Mouse (Mus musculus) intestine, embryonic 14.5 days (tissue): ENCODE measurements around the gene Paxx. TPM values are rescaled to one million over a fixed set of nuclear protein-coding genes. Genes with fewer than 3 reads are reported as not detected.

Experiments
- ATAC-seq: fragments of 200-750 bp; cut with Nextera tagmentation; replicated peaks from 2 replicates; pipeline ENCODE4 v1.8.0; 2017; ENCODE audit warnings: low read depth, moderate number of reproducible peaks, moderate TSS enrichment, moderate library complexity; ENCODE audit not compliant: low FRiP score, low TSS enrichment
- DNase-seq: peaks from one replicate; pipeline ENCODE4 v3.0.0-alpha.2; 2018; ENCODE audit warnings: low spot score
- H3K27ac ChIP-seq: fragments of 300-500 bp; sonication (generic); 2 replicates; pipeline ENCODE4 v1.5.1; 2014; ENCODE audit warnings: low read depth, mild to moderate bottlenecking, control low read depth
- H3K27me3 ChIP-seq: fragments of 300-500 bp; sonication (generic); replicated peaks from 2 replicates; pipeline ENCODE4 v1.6.1; 2014; ENCODE audit warnings: low read length, control low read depth; ENCODE audit not compliant: control insufficient read depth, insufficient read depth
- H3K36me3 ChIP-seq: fragments of 300-500 bp; sonication (generic); 2 replicates; pipeline ENCODE4 v1.6.1; 2014; ENCODE audit warnings: low read length, control low read depth; ENCODE audit not compliant: control insufficient read depth, insufficient read depth
- H3K4me1 ChIP-seq: fragments of 300-500 bp; sonication (generic); replicated peaks from 2 replicates; pipeline ENCODE4 v1.6.1; 2014; ENCODE audit warnings: low read length, control low read depth, mixed read lengths; ENCODE audit not compliant: control insufficient read depth, insufficient read depth
- H3K4me2 ChIP-seq: fragments of 300-500 bp; sonication (generic); 2 replicates; pipeline ENCODE4 v1.6.1; 2014; ENCODE audit warnings: low read length
- H3K4me3 ChIP-seq: fragments of 300-500 bp; sonication (generic); 2 replicates; pipeline ENCODE4 v1.5.1; 2014; ENCODE audit warnings: low read depth, low read length, control low read depth, mixed read lengths
- H3K9ac ChIP-seq: fragments of 300-500 bp; sonication (generic); 2 replicates; pipeline ENCODE4 v1.6.1; 2014; ENCODE audit warnings: mild to moderate bottlenecking, low read length
- H3K9me3 ChIP-seq: fragments of 300-500 bp; sonication (generic); 2 replicates; pipeline ENCODE4 v1.6.1; 2016; ENCODE audit warnings: low read length, control low read depth; ENCODE audit not compliant: control insufficient read depth
- WGBS: fragments of 180-500 bp; shearing (Covaris S2); extraction: QIAGEN DNeasy Blood & Tissue Kit; methylation state at CpG from one replicate; pipeline ENCODE4 v1.1.7; 2014; 5-methylcytosine and 5-hydroxymethylcytosine counted together
- polyA plus RNA-seq: library from polyadenylated mRNA; unstranded; fragments of >200 nt; fragmentation: Nextera tagmentation; extraction: Ambion mirVana; gene quantifications from 2 replicates; pipeline ENCODE4 v1.2.1, GENCODE M21; 2014

Paxx gene
- 25.0 and 27.4 TPM in 2 replicates for polyA plus RNA-seq

- ATAC-seq (peak; percentile 89), DNase-seq (peak; percentile 90)
- Histone ChIP-seq H3K27ac (peak within 1 kb of the TSS; percentile 77), H3K9me3 (no peaks in the 10 kb centered on the region), H3K9ac (peak within 1 kb of the TSS; percentile 54), H3K4me2 (peak within 1 kb of the TSS; percentile 83), H3K27me3 (no peaks in the 10 kb centered on the region), H3K36me3 (0 out of 2 replicates have a peak, but pooled peaks cover 5% of the 10 kb centered on the region), H3K4me3 (peak within 1 kb of the TSS; percentile 76), H3K4me1 (peaks cover 16% of the 10 kb centered on the region; the same call in 1 of the 2 replicates)
- WGBS = 1% methylated on average over 48 of the region's 48 CpGs
These were observed at the start of gene Paxx for GRCm38 (mm10) chr2:25460551-25461309. Gene Paxx (minus strand): TSS chr2:25461094.

DNA sequence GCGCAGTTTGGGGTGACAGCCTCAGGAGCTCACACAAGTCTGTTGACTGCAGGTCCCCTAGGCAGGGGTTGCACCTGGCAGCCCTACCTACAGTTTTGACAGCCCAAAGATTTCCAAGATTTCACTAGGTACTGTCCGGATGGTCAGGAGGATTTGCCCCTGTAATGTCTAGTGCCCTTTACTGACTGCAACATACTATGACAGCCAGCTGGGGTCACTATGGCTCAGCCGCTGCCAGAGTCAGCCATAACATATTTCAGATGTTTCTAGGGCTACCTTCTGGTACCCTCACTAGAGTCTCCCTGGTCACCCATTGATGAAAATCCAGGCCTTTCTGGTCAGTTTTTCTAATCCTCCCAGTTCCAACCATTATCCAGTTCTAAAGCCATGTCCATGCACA is 49.0 kb upstream of the Paxx start:
- no peak for ATAC-seq
- Histone ChIP-seq H3K4me3 (no peak overlapping the region), H3K36me3 (peaks cover 4% of the 10 kb centered on the region), H3K27ac (no peak overlapping the region), H3K9me3 (no peaks in the 10 kb centered on the region), H3K4me2 (no peak overlapping the region), H3K9ac (no peak overlapping the region), H3K4me1 (no peaks in the 10 kb centered on the region), H3K27me3 (no peaks in the 10 kb centered on the region)
- no peak for DNase-seq
- 59% methylated on average over 3 of the region's 3 CpGs for WGBS

GRCm38 (mm10) chr2:25506964-25507363 is 46.1 kb upstream of the Paxx start:
- H3K36me3 ChIP-seq = peaks cover 24% of the 10 kb centered on the region
- ATAC-seq = no peak
- WGBS = 31% methylated on average over 5 of the region's 5 CpGs
- peaks cover 2% of the 10 kb centered on the region for H3K4me1 ChIP-seq
- no peak overlapping the region for H3K4me3 ChIP-seq
- no peak overlapping the region for H3K27ac ChIP-seq
- no peaks in the 10 kb centered on the region for H3K9me3 ChIP-seq
- no peaks in the 10 kb centered on the region for H3K27me3 ChIP-seq
- no peak overlapping the region for H3K4me2 ChIP-seq
- DNase-seq = no peak
- no peak overlapping the region for H3K9ac ChIP-seq

DNA sequence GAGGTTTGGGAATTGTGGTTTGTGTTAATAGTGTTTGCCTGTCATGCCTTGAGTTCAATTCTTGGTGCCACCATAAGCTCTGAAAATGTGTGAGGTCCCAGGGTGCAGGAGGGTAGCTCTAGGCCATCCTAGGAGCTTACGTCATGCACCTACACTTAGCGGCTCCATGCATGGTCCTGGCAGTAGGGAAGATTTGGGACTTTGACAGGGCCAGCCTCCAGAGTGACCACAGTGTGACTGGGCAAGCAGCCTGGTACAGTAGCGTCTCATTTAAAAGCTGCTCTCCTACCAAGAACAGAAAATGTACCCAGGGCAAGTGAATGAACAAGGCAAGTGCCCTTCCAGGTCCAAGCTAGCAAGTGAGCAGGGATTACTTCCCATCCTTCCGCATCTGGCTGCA is 45.0 kb upstream of the Paxx start:
- Histone ChIP-seq H3K4me2 (no peak overlapping the region), H3K4me3 (no peak overlapping the region), H3K27ac (no peak overlapping the region), H3K9me3 (no peaks in the 10 kb centered on the region), H3K27me3 (no peaks in the 10 kb centered on the region), H3K9ac (no peak overlapping the region), H3K4me1 (peaks cover 10% of the 10 kb centered on the region), H3K36me3 (peaks cover 24% of the 10 kb centered on the region)
- WGBS = 97% methylated on average over 4 of the region's 4 CpGs
- no peak for DNase-seq
- ATAC-seq = no peak

DNA sequence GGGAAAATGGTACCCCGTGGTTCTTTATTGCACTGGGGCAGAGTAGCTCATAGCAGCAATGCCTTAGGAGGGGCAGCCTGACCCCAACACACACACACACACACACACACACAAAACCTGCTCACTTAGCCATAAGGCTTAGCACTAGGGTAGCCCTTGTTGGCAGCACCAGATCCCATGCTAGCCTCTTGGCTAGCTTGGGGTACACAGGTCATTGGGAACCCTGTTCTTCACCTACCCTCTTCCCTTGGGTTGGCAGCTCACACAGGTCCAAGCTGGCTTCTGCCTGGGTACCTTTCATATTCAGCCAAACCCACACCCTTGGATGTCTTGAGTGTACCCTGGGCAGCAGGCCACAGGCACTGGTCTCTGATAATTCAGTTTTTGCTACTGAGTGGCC is 44.1 kb upstream of the Paxx start:
- Histone ChIP-seq H3K4me2 (no peak overlapping the region), H3K9ac (no peak overlapping the region), H3K9me3 (no peaks in the 10 kb centered on the region), H3K4me3 (no peak overlapping the region), H3K4me1 (peaks cover 10% of the 10 kb centered on the region), H3K27ac (no peak overlapping the region), H3K36me3 (peaks cover 24% of the 10 kb centered on the region), H3K27me3 (no peaks in the 10 kb centered on the region)
- WGBS = 93% methylated on average over 1 of the region's 1 CpGs
- no peak for ATAC-seq
- DNase-seq = no peak

DNA sequence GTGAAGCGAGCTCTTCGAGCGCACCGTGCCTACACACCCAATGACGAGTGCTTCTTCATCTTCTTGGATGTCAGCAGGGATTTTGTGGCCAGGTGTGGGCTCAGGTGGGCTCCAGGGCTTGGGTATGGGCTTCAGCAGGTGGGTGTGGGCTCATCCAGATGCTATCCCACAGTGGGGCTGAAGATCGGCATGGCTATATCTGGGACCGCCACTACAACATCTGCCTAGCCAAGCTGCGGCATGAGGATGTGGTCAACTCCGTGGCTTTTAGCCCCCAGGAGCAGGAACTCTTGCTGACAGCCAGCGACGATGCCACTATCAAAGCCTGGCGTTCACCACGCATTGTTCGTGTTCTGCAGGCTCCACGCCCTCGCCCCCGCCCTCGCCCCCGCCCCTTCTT is 43.6 kb upstream of the Paxx start:
- WGBS = 93% methylated on average over 19 of the region's 19 CpGs

DNA sequence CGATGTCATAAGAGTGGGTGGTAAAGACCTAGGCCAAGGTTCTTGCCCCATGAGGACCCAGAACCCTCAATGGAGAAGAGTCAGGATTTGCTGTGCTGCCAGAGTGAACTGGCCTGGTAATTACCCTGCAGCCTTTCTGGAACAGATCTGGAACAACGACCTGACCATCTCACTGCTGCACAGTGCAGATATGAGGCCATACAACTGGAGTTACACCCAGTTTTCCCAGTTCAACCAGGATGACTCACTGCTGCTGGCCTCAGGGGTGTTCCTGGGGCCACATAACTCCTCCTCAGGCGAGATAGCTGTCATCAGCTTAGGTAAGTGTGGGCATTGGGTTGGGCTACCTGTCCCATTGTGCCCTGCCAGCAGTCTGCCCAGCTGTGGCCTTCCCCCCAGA is 41.8 kb upstream of the Paxx start:
- Histone ChIP-seq H3K36me3 (peaks cover 24% of the 10 kb centered on the region), H3K27me3 (no peaks in the 10 kb centered on the region), H3K4me2 (no peak overlapping the region), H3K4me3 (no peak overlapping the region), H3K27ac (no peak overlapping the region), H3K9ac (no peak overlapping the region), H3K9me3 (no peaks in the 10 kb centered on the region), H3K4me1 (peaks cover 10% of the 10 kb centered on the region)
- ATAC-seq (no peak), DNase-seq (no peak)
- WGBS = 84% methylated on average over 3 of the region's 3 CpGs

More for the DNA sequence above, 43.6 kb upstream of the Paxx start:
- H3K27me3 ChIP-seq = no peaks in the 10 kb centered on the region
- no peak overlapping the region for H3K4me2 ChIP-seq
- H3K27ac ChIP-seq = no peak overlapping the region
- ATAC-seq (no peak), DNase-seq (no peak)
- peaks cover 10% of the 10 kb centered on the region for H3K4me1 ChIP-seq
- H3K9ac ChIP-seq = no peak overlapping the region
- no peaks in the 10 kb centered on the region for H3K9me3 ChIP-seq
- no peak overlapping the region for H3K4me3 ChIP-seq
- H3K36me3 ChIP-seq = peaks cover 24% of the 10 kb centered on the region

DNA sequence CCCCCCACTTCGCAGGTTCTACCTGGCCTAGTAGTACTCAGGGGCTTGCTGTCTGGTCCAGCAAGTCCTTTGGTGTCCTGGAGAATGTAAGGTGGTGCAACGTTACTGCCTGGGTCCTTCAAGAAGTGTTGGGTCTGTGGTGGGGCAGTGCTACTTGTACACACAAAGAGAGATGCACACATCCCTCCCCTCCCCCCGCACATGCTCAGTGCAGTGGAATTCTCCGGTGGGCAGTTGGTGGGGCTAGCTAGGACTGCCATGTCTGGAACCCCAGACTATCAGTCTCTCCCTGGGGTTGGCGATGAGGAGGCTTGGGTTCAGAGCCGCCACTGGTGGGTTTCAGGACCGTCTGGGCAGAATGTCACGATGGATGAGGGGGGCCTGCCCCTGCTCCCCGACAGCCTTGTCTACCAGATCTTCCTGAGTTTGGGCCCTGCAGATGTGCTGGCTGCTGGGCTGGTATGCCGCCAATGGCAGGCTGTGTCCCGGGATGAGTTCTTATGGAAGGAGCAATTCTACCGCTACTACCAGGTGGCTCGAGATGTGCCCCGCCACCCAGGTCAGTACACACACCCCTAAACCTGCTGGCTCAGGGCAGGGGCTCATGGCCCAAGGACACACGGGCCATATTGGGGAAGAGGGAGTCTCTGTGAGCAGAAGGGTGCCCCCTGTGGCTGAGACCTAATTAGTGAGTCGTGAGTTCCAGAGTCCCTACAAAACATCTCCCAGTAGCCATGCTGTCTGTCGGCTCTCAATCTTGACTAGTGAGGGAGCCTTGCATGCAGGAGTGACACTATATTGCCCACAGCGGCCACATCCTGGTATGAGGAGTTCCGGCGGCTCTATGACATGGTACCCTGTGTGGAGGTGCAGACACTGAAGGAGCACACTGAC is 40.9 kb upstream of the Paxx start, which contains the start of gene C8g:
C8g (minus strand) TSS at position 127 of the 894 bp plus-strand sequence.
- H3K4me2 ChIP-seq = peak within 1 kb of the TSS; percentile 100
- 0 out of 2 replicates have a peak within 1 kb of the TSS, but pooled peaks have one; percentile 54 for H3K27ac ChIP-seq
- peak within 1 kb of the TSS; percentile 97 for H3K4me3 ChIP-seq
- H3K36me3 ChIP-seq = peaks cover 24% of the 10 kb centered on the region
- no peak for DNase-seq
- 72% methylated on average over 20 of the region's 20 CpGs for WGBS
- no peak for ATAC-seq
- H3K9me3 ChIP-seq = no peaks in the 10 kb centered on the region
- H3K27me3 ChIP-seq = no peaks in the 10 kb centered on the region
- H3K9ac ChIP-seq = peak within 1 kb of the TSS; percentile 95
- H3K4me1 ChIP-seq = peaks cover 10% of the 10 kb centered on the region
